Mouse (Mus musculus): ENCODE data around the gene Pcyt1a.

Pcyt1a gene

GRCm38 (mm10) chr16:32509066-32509942 is 78.6 kb downstream of the Pcyt1a start:
- DNase-seq (ENCODE audit: low read depth, low spot score): no peak

- no peak for DNase-seq (ENCODE audit: low read depth, low spot score)
Measured at GRCm38 (mm10) chr16:32510399-32511337, 79.9 kb downstream of the Pcyt1a start.

- no peak for DNase-seq (ENCODE audit: low read depth, low spot score)
Measured at GRCm38 (mm10) chr16:32511338-32511734, 80.6 kb downstream of the Pcyt1a start.

- no peak for DNase-seq (ENCODE audit: low read depth, low spot score)
Measured at GRCm38 (mm10) chr16:32511827-32512490, 81.2 kb downstream of the Pcyt1a start.

GRCm38 (mm10) chr16:32512921-32513320 is 82.2 kb downstream of the Pcyt1a start:
- no peak for DNase-seq (ENCODE audit: low read depth, low spot score)

GRCm38 (mm10) chr16:32513401-32513800 is 82.7 kb downstream of the Pcyt1a start:
- DNase-seq (ENCODE audit: low read depth, low spot score): no peak

- no peak for DNase-seq (ENCODE audit: low read depth, low spot score)
Measured at GRCm38 (mm10) chr16:32513948-32514347, 83.2 kb downstream of the Pcyt1a start.

GRCm38 (mm10) chr16:32516006-32516962 is 85.6 kb downstream of the Pcyt1a start:
- peak; percentile 65 for DNase-seq (ENCODE audit: low read depth, low spot score)

GRCm38 (mm10) chr16:32517785-32518481 is 87.2 kb downstream of the Pcyt1a start:
- no peak for DNase-seq (ENCODE audit: low read depth, low spot score)

GRCm38 (mm10) chr16:32519656-32520371 is 89.1 kb downstream of the Pcyt1a start:
- DNase-seq (ENCODE audit: low read depth, low spot score): no peak

- DNase-seq (ENCODE audit: low read depth, low spot score): peak; percentile 71
Measured at GRCm38 (mm10) chr16:32520372-32520748, 89.6 kb downstream of the Pcyt1a start.

- no peak for DNase-seq (ENCODE audit: low read depth, low spot score)
Measured at GRCm38 (mm10) chr16:32522578-32523194, 92.0 kb downstream of the Pcyt1a start.

- peak; percentile 31 for DNase-seq (ENCODE audit: low read depth, low spot score)
Measured at GRCm38 (mm10) chr16:32523462-32524243, 92.9 kb downstream of the Pcyt1a start.

GRCm38 (mm10) chr16:32524244-32524615 is 93.5 kb downstream of the Pcyt1a start:
- DNase-seq (ENCODE audit: low read depth, low spot score): no peak

Measured in CD4-positive, CD25-positive, alpha-beta regulatory T cell, adult 2 months (primary cell).